Mouse (Mus musculus) CH12.LX (cell line): Measurements from ENCODE around the gene Sufu.
A peak's percentile ranks its signal among the peaks of the same experiment; 100 is the strongest.

Experiments
- CHD2 ChIP-seq: IDR thresholded peaks from 2 replicates; pipeline ENCODE4 v1.6.1; 2011; ENCODE audit warnings: low read length, improper control_type of control experiment
- CTCF ChIP-seq, 2 experiments: IDR thresholded peaks in 1 of 2; conservative IDR thresholded peaks in 1 of 2; 2 replicates each; pipeline ENCODE4 v1.5.1; 2011 to 2012; ENCODE audit warnings: low read depth in 2 of 2, low read length in 2 of 2, improper control_type of control experiment in 1 of 2, inconsistent platforms in 1 of 2, mild to moderate bottlenecking in 1 of 2, moderate library complexity in 1 of 2
- EP300 ChIP-seq: IDR thresholded peaks from 2 replicates; pipeline ENCODE4 v1.6.1; 2011; ENCODE audit warnings: low read length, improper control_type of control experiment
- JUN ChIP-seq: IDR thresholded peaks from 2 replicates; pipeline ENCODE4 v1.6.1; 2011; ENCODE audit warnings: low read depth, mild to moderate bottlenecking, low read length, improper control_type of control experiment, moderate library complexity; ENCODE audit not compliant: insufficient read depth
- MAZ ChIP-seq: IDR thresholded peaks from 2 replicates; pipeline ENCODE4 v1.6.1; 2012; ENCODE audit warnings: low read depth, mild to moderate bottlenecking, inconsistent platforms, low read length, improper control_type of control experiment, moderate library complexity
- MEF2A ChIP-seq: IDR thresholded peaks from 2 replicates; pipeline ENCODE4 v1.6.1; 2014; ENCODE audit warnings: low read depth, mild to moderate bottlenecking, inconsistent platforms, low read length, improper control_type of control experiment, borderline replicate concordance
- POLR2A ChIP-seq: IDR thresholded peaks from 2 replicates; pipeline ENCODE4 v1.6.1; 2011; ENCODE audit warnings: low read depth, mild to moderate bottlenecking, improper control_type of control experiment, low read length
- POLR2AphosphoS2 ChIP-seq: IDR thresholded peaks from 2 replicates; pipeline ENCODE4 v1.6.1; 2011; ENCODE audit warnings: low read depth, low read length, improper control_type of control experiment
- RAD21 ChIP-seq: IDR thresholded peaks from 2 replicates; pipeline ENCODE4 v1.6.1; 2011; ENCODE audit warnings: low read depth, mild to moderate bottlenecking, low read length, improper control_type of control experiment, moderate library complexity
- SMC3 ChIP-seq: IDR thresholded peaks from 2 replicates; pipeline ENCODE4 v1.6.1; 2011; ENCODE audit warnings: low read depth, low read length, improper control_type of control experiment
- ZNF384 ChIP-seq: IDR thresholded peaks from 2 replicates; pipeline ENCODE4 v1.6.1; 2012; ENCODE audit warnings: low read depth, low read length, improper control_type of control experiment, inconsistent platforms

DNA sequence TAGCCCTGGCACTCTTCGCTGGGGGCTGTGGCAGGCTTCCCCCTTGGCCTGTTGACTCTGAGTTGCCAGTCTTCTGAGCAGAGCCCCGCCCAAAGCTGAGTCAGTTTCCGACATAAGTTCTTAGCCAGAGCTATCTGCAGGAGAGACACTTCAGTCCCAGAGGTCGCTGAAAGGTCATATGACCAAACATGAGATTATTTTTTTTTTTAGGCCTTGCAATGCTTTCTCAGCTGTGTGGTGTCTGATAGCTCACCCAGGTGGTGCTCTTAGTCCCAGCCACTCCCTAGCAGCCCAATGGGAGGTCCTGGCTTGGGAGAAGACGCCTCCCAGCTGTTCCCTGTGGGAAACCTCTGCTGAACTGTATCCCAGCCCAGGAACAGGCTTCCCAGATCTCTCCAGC is 82.1 kb downstream of the Sufu start:
- no peak; the same call in 1 of the 2 replicates for TF ChIP-seq RAD21
- TF ChIP-seq POLR2A: 0 out of 2 replicates have a peak, but pooled peaks have one; percentile 23
- TF ChIP-seq MAZ: no peak
- no peak for TF ChIP-seq CTCF (conservative IDR thresholded peaks at IDR 0.05 in 1 of 2, IDR thresholded peaks at IDR 0.05 in 1 of 2; ENCODE audit: low read depth in 2 of 2, low read length in 2 of 2)
- TF ChIP-seq MEF2A: peak; percentile 86
- TF ChIP-seq JUN: peak; percentile 45
- TF ChIP-seq POLR2AphosphoS2: no peak
- peak; percentile 59; the same call in 1 of the 2 replicates for TF ChIP-seq EP300
- TF ChIP-seq ZNF384: peak; percentile 93
- 0 out of 2 replicates have a peak, but pooled peaks have one; percentile 2 for TF ChIP-seq SMC3
- 0 out of 2 replicates have a peak, but pooled peaks have one; percentile 17 for TF ChIP-seq CHD2
